Mouse (Mus musculus) heart, embryonic 14.5 days (tissue): Measurements from ENCODE around the gene Asic2. TPM values are rescaled to one million over a fixed set of nuclear protein-coding genes. Genes with fewer than 3 reads are reported as not detected.

Experiments used
- ATAC-seq: fragments of 200-750 bp; cut with Nextera tagmentation; 2 replicates; pipeline ENCODE4 v1.8.0; 2017; ENCODE audit warnings: low read depth, moderate TSS enrichment; ENCODE audit not compliant: insufficient number of reproducible peaks, insufficient read depth, low FRiP score
- H3K27ac ChIP-seq, 2 experiments: fragments of 200-500 bp in 1 of 2; fragments of 300-500 bp in 1 of 2; sonication (generic) in 1 of 2; replicated peaks in 1 of 2; 2 replicates each; pipeline ENCODE4 v1.5.1; 2012 to 2014; ENCODE audit warnings: low read depth in 2 of 2, low read length in 2 of 2, control low read depth in 1 of 2, mild to moderate bottlenecking in 1 of 2, mixed read lengths in 1 of 2; ENCODE audit not compliant: control insufficient read depth in 1 of 2, insufficient read depth in 1 of 2
- H3K27me3 ChIP-seq: fragments of 300-500 bp; sonication (generic); 2 replicates; pipeline ENCODE4 v1.6.1; 2014; ENCODE audit warnings: mild to moderate bottlenecking, low read length, control low read depth; ENCODE audit not compliant: control insufficient read depth, insufficient read depth
- H3K36me3 ChIP-seq: fragments of 300-500 bp; sonication (generic); 2 replicates; pipeline ENCODE4 v1.6.1; 2014; ENCODE audit warnings: mild to moderate bottlenecking, control low read depth, low read length, mixed read lengths; ENCODE audit not compliant: control insufficient read depth, insufficient read depth
- H3K4me1 ChIP-seq, 2 experiments: fragments of 200-500 bp in 1 of 2; fragments of 300-500 bp in 1 of 2; sonication (generic) in 1 of 2; 2 replicates each; pipeline ENCODE4 v1.6.1; 2012 to 2014; ENCODE audit warnings: low read length in 2 of 2, control low read depth in 1 of 2, mixed read lengths in 1 of 2; ENCODE audit not compliant: control insufficient read depth in 2 of 2, insufficient read depth in 2 of 2
- H3K4me2 ChIP-seq: fragments of 300-500 bp; sonication (generic); 2 replicates; pipeline ENCODE4 v1.6.1; 2014; ENCODE audit warnings: mild to moderate bottlenecking, low read length
- H3K4me3 ChIP-seq, 2 experiments: fragments of 200-500 bp in 1 of 2; fragments of 300-500 bp in 1 of 2; sonication (generic) in 1 of 2; 2 replicates each; pipeline ENCODE4 v1.5.1; 2012 to 2014; ENCODE audit warnings: low read length in 2 of 2, mild to moderate bottlenecking in 2 of 2, control low read depth in 1 of 2, low read depth in 1 of 2, moderate library complexity in 1 of 2; ENCODE audit not compliant: control insufficient read depth in 1 of 2, insufficient read depth in 1 of 2
- H3K9ac ChIP-seq: fragments of 300-500 bp; sonication (generic); 2 replicates; pipeline ENCODE4 v1.6.1; 2014; ENCODE audit warnings: mild to moderate bottlenecking, low read length
- H3K9me3 ChIP-seq: fragments of 300-500 bp; sonication (generic); 2 replicates; pipeline ENCODE4 v1.6.1; 2016; ENCODE audit warnings: low read length, control low read depth; ENCODE audit not compliant: control insufficient read depth
- WGBS: fragments of 180-500 bp; shearing (Covaris S2); extraction: QIAGEN DNeasy Blood & Tissue Kit; methylation state at CpG from one replicate; pipeline ENCODE4 v1.1.7; 2014; 5-methylcytosine and 5-hydroxymethylcytosine counted together
- polyA plus RNA-seq: library from polyadenylated mRNA; unstranded; fragments of >200 nt; fragmentation: Nextera tagmentation; extraction: Ambion mirVana; gene quantifications from 2 replicates; pipeline ENCODE4 v1.2.1, GENCODE M21; 2014

Asic2 gene
- polyA plus RNA-seq, 1 experiment from 2014 or later, result not detected

GRCm38 (mm10) chr11:81461748-81462147 lies 506.5 kb downstream of the Asic2 start:
- no peaks in the 10 kb centered on the region for H3K36me3 ChIP-seq
- H3K27ac ChIP-seq, result no peak overlapping the region

GRCm38 (mm10) chr11:81454921-81455320 lies 513.3 kb downstream of the Asic2 start:
- WGBS, result 86% methylated on average over 4 of the region's 4 CpGs
- Histone ChIP-seq H3K27me3 (no peaks in the 10 kb centered on the region), H3K4me1 (peaks cover 0 to 7% of the 10 kb centered on the region in 2 experiments; a peak in 1 of 4 replicates), H3K9ac (no peak overlapping the region), H3K36me3 (no peaks in the 10 kb centered on the region), H3K4me2 (no peak overlapping the region), H3K4me3 (no peak overlapping the region), H3K27ac (no peak overlapping the region), H3K9me3 (no peaks in the 10 kb centered on the region)
- no peak for ATAC-seq

More at GRCm38 (mm10) chr11:81461748-81462147, 506.5 kb downstream of the Asic2 start:
- H3K4me3 ChIP-seq, result no peak overlapping the region
- no peaks in the 10 kb centered on the region for H3K27me3 ChIP-seq
- H3K4me2 ChIP-seq, result no peak overlapping the region
- no peak for ATAC-seq
- no peaks in the 10 kb centered on the region for H3K9me3 ChIP-seq
- H3K9ac ChIP-seq, result no peak overlapping the region
- no peaks in the 10 kb centered on the region for H3K4me1 ChIP-seq
- 32% methylated on average over 4 of the region's 4 CpGs for WGBS

- peaks cover 2 to 15% of the 10 kb centered on the region in 2 experiments; a peak in 2 of 4 replicates for H3K4me1 ChIP-seq
- no peak overlapping the region for H3K4me2 ChIP-seq
- H3K9ac ChIP-seq, result no peak overlapping the region
- WGBS, result 39% methylated on average over 1 of the region's 1 CpGs
- no peak for ATAC-seq
- H3K9me3 ChIP-seq, result no peaks in the 10 kb centered on the region
- no peaks in the 10 kb centered on the region for H3K27me3 ChIP-seq
- H3K27ac ChIP-seq, result no peak overlapping the region
- no peak overlapping the region for H3K4me3 ChIP-seq
- H3K36me3 ChIP-seq, result no peaks in the 10 kb centered on the region
Measured at GRCm38 (mm10) chr11:81454111-81454510, 514.1 kb downstream of the Asic2 start.

- Histone ChIP-seq H3K4me1 (peaks cover 5 to 18% of the 10 kb centered on the region in 2 experiments; a peak in 2 of 4 replicates), H3K36me3 (no peaks in the 10 kb centered on the region), H3K4me2 (peak overlapping the region; percentile 16; the same call in 1 of the 2 replicates), H3K9ac (no peak overlapping the region), H3K9me3 (no peaks in the 10 kb centered on the region), H3K27ac (peak overlapping the region in 1 of 2 experiments; percentile 55; a peak in 2 of 4 replicates), H3K27me3 (no peaks in the 10 kb centered on the region), H3K4me3 (no peak overlapping the region)
- ATAC-seq, result 0 out of 2 replicates have a peak, but pooled peaks have one; percentile 26
- WGBS, result 11% methylated on average over 3 of the region's 3 CpGs
Measured at GRCm38 (mm10) chr11:81449271-81449705, 519.0 kb downstream of the Asic2 start.

GRCm38 (mm10) chr11:81446347-81446746 lies 521.9 kb downstream of the Asic2 start:
- no peak overlapping the region for H3K9ac ChIP-seq
- peaks cover 5 to 13% of the 10 kb centered on the region in 2 experiments; a peak in 2 of 4 replicates for H3K4me1 ChIP-seq
- no peak overlapping the region for H3K4me2 ChIP-seq
- no peaks in the 10 kb centered on the region for H3K27me3 ChIP-seq
- no peak overlapping the region for H3K4me3 ChIP-seq
- H3K36me3 ChIP-seq, result no peaks in the 10 kb centered on the region
- WGBS, result 75% methylated on average over 1 of the region's 1 CpGs
- ATAC-seq, result no peak
- H3K27ac ChIP-seq, result no peak overlapping the region
- no peaks in the 10 kb centered on the region for H3K9me3 ChIP-seq

GRCm38 (mm10) chr11:81426857-81427256 lies 541.4 kb downstream of the Asic2 start:
- 58% methylated on average over 14 of the region's 14 CpGs for WGBS
- H3K9ac ChIP-seq, result no peak overlapping the region
- H3K4me1 ChIP-seq, result no peaks in the 10 kb centered on the region; a peak in 1 of 4 replicates
- no peaks in the 10 kb centered on the region for H3K9me3 ChIP-seq
- no peaks in the 10 kb centered on the region for H3K36me3 ChIP-seq
- H3K4me2 ChIP-seq, result no peak overlapping the region
- ATAC-seq, result no peak
- H3K27me3 ChIP-seq, result no peaks in the 10 kb centered on the region
- H3K4me3 ChIP-seq, result no peak overlapping the region
- H3K27ac ChIP-seq, result no peak overlapping the region

GRCm38 (mm10) chr11:81419112-81419511 lies 549.1 kb downstream of the Asic2 start:
- Histone ChIP-seq H3K4me1 (no peaks in the 10 kb centered on the region), H3K9me3 (no peaks in the 10 kb centered on the region), H3K9ac (no peak overlapping the region), H3K4me2 (no peak overlapping the region), H3K27ac (no peak overlapping the region), H3K27me3 (no peaks in the 10 kb centered on the region), H3K36me3 (no peaks in the 10 kb centered on the region), H3K4me3 (no peak overlapping the region)
- 82% methylated on average over 3 of the region's 3 CpGs for WGBS
- ATAC-seq, result no peak

GRCm38 (mm10) chr11:81418027-81418426 lies 550.2 kb downstream of the Asic2 start:
- 97% methylated on average over 4 of the region's 4 CpGs for WGBS
- Histone ChIP-seq H3K9me3 (no peaks in the 10 kb centered on the region), H3K9ac (no peak overlapping the region), H3K27me3 (no peaks in the 10 kb centered on the region), H3K4me1 (no peaks in the 10 kb centered on the region), H3K36me3 (no peaks in the 10 kb centered on the region), H3K4me3 (no peak overlapping the region), H3K27ac (no peak overlapping the region), H3K4me2 (no peak overlapping the region)
- no peak for ATAC-seq
